Mouse (Mus musculus) CH12.LX (cell line): ENCODE data around the gene Nr2c2ap. TPM values are rescaled to one million over a fixed set of nuclear protein-coding genes. Genes with fewer than 3 reads are reported as not detected.

Experiments used
- DNase-seq: peaks from one replicate; pipeline ENCODE4 v3.0.0-alpha.2; 2013; ENCODE audit errors: extremely low read depth
- H3K27ac ChIP-seq: 2 replicates; pipeline ENCODE4 v1.5.1; 2012; ENCODE audit warnings: low read depth, mild to moderate bottlenecking, control low read depth, moderate library complexity; ENCODE audit not compliant: insufficient read depth
- H3K27me3 ChIP-seq: replicated peaks from 2 replicates; pipeline ENCODE3; 2012; ENCODE audit warnings: inconsistent platforms
- H3K36me3 ChIP-seq, 2 experiments: replicated peaks in 1 of 2; 2 replicates each; pipeline versions ENCODE3 to v1.6.1; 2012; ENCODE audit warnings: inconsistent platforms in 1 of 2, low read length in 1 of 2, mild to moderate bottlenecking in 1 of 2, mixed read lengths in 1 of 2, moderate library complexity in 1 of 2; ENCODE audit not compliant: control insufficient read depth in 1 of 2, insufficient read depth in 1 of 2
- H3K4me1 ChIP-seq, 2 experiments: 2 replicates each; pipeline ENCODE4 v1.6.1; 2012; ENCODE audit warnings: inconsistent platforms in 1 of 2, moderate library complexity in 1 of 2; ENCODE audit not compliant: insufficient read depth in 2 of 2, control insufficient read depth in 1 of 2
- H3K4me2 ChIP-seq: 2 replicates; pipeline ENCODE4 v1.6.1; 2012; ENCODE audit warnings: low read depth, mild to moderate bottlenecking, control low read depth; ENCODE audit not compliant: poor library complexity, insufficient read depth, severe bottlenecking
- H3K4me3 ChIP-seq, 3 experiments: fragments of 150-350 bp in 1 of 3; sonication (generic) in 1 of 3; replicated peaks in 1 of 3; 2 replicates each; pipeline versions ENCODE3 to v1.5.1; 2011 to 2012; ENCODE audit warnings: low read depth in 2 of 3, low read length in 2 of 3, mild to moderate bottlenecking in 2 of 3, moderate library complexity in 2 of 3, control low read depth in 1 of 3, improper control_type of control experiment in 1 of 3, inconsistent platforms in 1 of 3, mixed read lengths in 1 of 3; ENCODE audit not compliant: poor library complexity in 1 of 3
- H3K79me2 ChIP-seq: replicated peaks from 2 replicates; pipeline ENCODE4 v1.6.1; 2012; ENCODE audit warnings: mild to moderate bottlenecking, moderate library complexity; ENCODE audit not compliant: control insufficient read depth, poor library complexity, insufficient read depth, severe bottlenecking; ENCODE audit errors: extremely low read depth
- H3K9ac ChIP-seq: 2 replicates; pipeline ENCODE4 v1.6.1; 2012; ENCODE audit warnings: low read depth, mild to moderate bottlenecking, control low read depth, moderate library complexity; ENCODE audit not compliant: insufficient read depth
- H3K9me3 ChIP-seq: replicated peaks from 2 replicates; pipeline ENCODE3; 2012; ENCODE audit warnings: low read length, inconsistent platforms, mixed read lengths
- BHLHE40 ChIP-seq: IDR thresholded peaks from 2 replicates; pipeline ENCODE4 v1.6.1; 2011; ENCODE audit warnings: mild to moderate bottlenecking, low read depth, low read length, improper control_type of control experiment
- CHD2 ChIP-seq: IDR thresholded peaks from 2 replicates; pipeline ENCODE4 v1.6.1; 2011; ENCODE audit warnings: low read length, improper control_type of control experiment
- E2F4 ChIP-seq: IDR thresholded peaks from 2 replicates; pipeline ENCODE4 v1.6.1; 2011; ENCODE audit warnings: low read depth, low read length, improper control_type of control experiment; ENCODE audit not compliant: insufficient replicate concordance
- ELF1 ChIP-seq: IDR thresholded peaks from 2 replicates; pipeline ENCODE4 v1.6.1; 2014; ENCODE audit warnings: low read depth, mild to moderate bottlenecking, inconsistent platforms, low read length, improper control_type of control experiment
- EP300 ChIP-seq: IDR thresholded peaks from 2 replicates; pipeline ENCODE4 v1.6.1; 2011; ENCODE audit warnings: low read length, improper control_type of control experiment
- HCFC1 ChIP-seq: IDR thresholded peaks from 2 replicates; pipeline ENCODE4 v1.6.1; 2012; ENCODE audit warnings: low read depth, mild to moderate bottlenecking, inconsistent platforms, low read length, improper control_type of control experiment
- IRF4 ChIP-seq: IDR thresholded peaks from 2 replicates; pipeline ENCODE4 v1.6.1; 2014; ENCODE audit warnings: low read depth, mild to moderate bottlenecking, inconsistent platforms, low read length, improper control_type of control experiment
- JUN ChIP-seq: IDR thresholded peaks from 2 replicates; pipeline ENCODE4 v1.6.1; 2011; ENCODE audit warnings: low read depth, mild to moderate bottlenecking, low read length, improper control_type of control experiment, moderate library complexity; ENCODE audit not compliant: insufficient read depth
- JUND ChIP-seq: conservative IDR thresholded peaks from 2 replicates; pipeline ENCODE4 v1.6.1; 2011; ENCODE audit warnings: low read depth, low read length, improper control_type of control experiment
- MAFK ChIP-seq: IDR thresholded peaks from 2 replicates; pipeline ENCODE4 v1.6.1; 2011; ENCODE audit warnings: low read length, improper control_type of control experiment; ENCODE audit not compliant: insufficient replicate concordance
- MAX ChIP-seq: IDR thresholded peaks from 2 replicates; pipeline ENCODE4 v1.6.1; 2011; ENCODE audit warnings: low read length, improper control_type of control experiment
- MYC ChIP-seq: IDR thresholded peaks from 2 replicates; pipeline ENCODE4 v1.6.1; 2011; ENCODE audit warnings: low read depth, mild to moderate bottlenecking, improper control_type of control experiment, low read length
- NELFE ChIP-seq: IDR thresholded peaks from 2 replicates; pipeline ENCODE4 v1.6.1; 2011; ENCODE audit warnings: low read depth, low read length, improper control_type of control experiment
- PAX5 ChIP-seq: IDR thresholded peaks from 2 replicates; pipeline ENCODE4 v1.6.1; 2012; ENCODE audit warnings: low read length, inconsistent platforms, mixed read lengths
- POLR2A ChIP-seq: IDR thresholded peaks from 2 replicates; pipeline ENCODE4 v1.6.1; 2011; ENCODE audit warnings: low read depth, mild to moderate bottlenecking, improper control_type of control experiment, low read length
- POLR2AphosphoS2 ChIP-seq: IDR thresholded peaks from 2 replicates; pipeline ENCODE4 v1.6.1; 2011; ENCODE audit warnings: low read depth, low read length, improper control_type of control experiment
- RAD21 ChIP-seq: IDR thresholded peaks from 2 replicates; pipeline ENCODE4 v1.6.1; 2011; ENCODE audit warnings: low read depth, mild to moderate bottlenecking, low read length, improper control_type of control experiment, moderate library complexity
- RCOR1 ChIP-seq: conservative IDR thresholded peaks from 2 replicates; pipeline ENCODE4 v1.6.1; 2012; ENCODE audit warnings: low read depth, mild to moderate bottlenecking, inconsistent platforms, low read length, improper control_type of control experiment
- SIN3A ChIP-seq: IDR thresholded peaks from 2 replicates; pipeline ENCODE4 v1.6.1; 2012; ENCODE audit warnings: low read length, improper control_type of control experiment, inconsistent platforms
- TCF12 ChIP-seq: IDR thresholded peaks from 2 replicates; pipeline ENCODE4 v1.6.1; 2014; ENCODE audit warnings: low read depth, mild to moderate bottlenecking, inconsistent platforms, low read length, improper control_type of control experiment
- UBTF ChIP-seq: IDR thresholded peaks from 2 replicates; pipeline ENCODE4 v1.6.1; 2012; ENCODE audit warnings: low read depth, mild to moderate bottlenecking, inconsistent platforms, low read length, improper control_type of control experiment, moderate library complexity
- USF2 ChIP-seq: conservative IDR thresholded peaks from 2 replicates; pipeline ENCODE4 v1.6.1; 2011; ENCODE audit warnings: low read depth, low read length, improper control_type of control experiment
- ZNF384 ChIP-seq: IDR thresholded peaks from 2 replicates; pipeline ENCODE4 v1.6.1; 2012; ENCODE audit warnings: low read depth, low read length, improper control_type of control experiment, inconsistent platforms
- dilution Hi-C: fragments of 300-500 bp; cut with MboI; formaldehyde crosslinking; loops from 2 replicates; pipeline ENCODE4 v1.14.3; 2020; ENCODE audit warnings: low sequenced_read_pairs; ENCODE audit not compliant: extremely low pct_unique_long_range_greater_than_20kb, extremely low pct_ligation_motif_present
- in situ Hi-C: fragments of 300-500 bp; cut with MboI; formaldehyde crosslinking; loops from 3 replicates; pipeline ENCODE4 v1.14.3; 2019; ENCODE audit warnings: low sequenced_read_pairs, low pct_ligation_motif_present, low pct_unique_long_range_greater_than_20kb, mixed read lengths
- polyA plus RNA-seq: library from polyadenylated mRNA; unstranded; fragments of >175 nt; gene quantifications from 2 replicates; pipeline ENCODE4 v1.2.1, GENCODE M21; 2012; ENCODE audit warnings: low read depth; ENCODE audit not compliant: insufficient read length
- total RNA-seq, 2 experiments: library from RNA; depleted of rRNA; stranded (reverse); fragments of 300-350 nt in 1 of 2; fragments of >200 nt in 1 of 2; gene quantifications; 2 replicates each; pipeline ENCODE4 v1.2.3; 2012 to 2014

Nr2c2ap gene
- total and polyA plus RNA-seq, 3 experiments: 16.4 to 61.3 (median 22.7) TPM

DNA sequence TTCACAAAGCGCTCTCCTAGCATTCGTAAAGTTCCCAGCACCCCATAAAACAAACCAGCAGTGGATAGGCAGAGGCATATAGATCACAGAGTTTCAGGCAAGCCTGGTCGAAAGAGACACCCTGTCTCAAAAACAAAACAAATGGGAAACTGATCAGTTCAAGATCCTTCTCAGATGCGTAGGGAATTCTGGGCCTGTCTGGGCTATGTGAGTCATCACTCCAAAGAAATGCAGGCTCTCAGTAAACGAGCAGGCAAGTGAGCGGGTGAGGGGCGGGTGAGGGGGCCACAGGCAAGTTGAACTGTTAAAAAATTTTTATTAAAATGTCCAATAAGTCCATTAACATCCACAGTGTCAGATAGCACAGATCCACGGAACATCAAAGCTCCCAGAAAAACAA, 38.3 kb upstream of the Nr2c2ap start:
- Histone ChIP-seq H3K9me3 (peaks cover 2% of the 10 kb centered on the region), H3K9ac (no peak overlapping the region), H3K27me3 (no peaks in the 10 kb centered on the region), H3K36me3 (peaks cover 2 to 50% of the 10 kb centered on the region in 2 experiments), H3K79me2 (no peaks in the 10 kb centered on the region), H3K27ac (no peak overlapping the region), H3K4me1 (no peaks in the 10 kb centered on the region), H3K4me2 (no peak overlapping the region), H3K4me3 (no peak overlapping the region)
- dilution Hi-C loops (no loop called here), in situ Hi-C loops (no loop called here)
- no peak for DNase-seq
- no peak for TF ChIP-seq POLR2AphosphoS2
- TF ChIP-seq MAFK: no peak
- TF ChIP-seq MYC: no peak
- TF ChIP-seq CHD2: no peak
- TF ChIP-seq UBTF: no peak
- no peak for TF ChIP-seq EP300
- TF ChIP-seq JUN: no peak
- no peak for TF ChIP-seq SIN3A
- no peak for TF ChIP-seq BHLHE40
- TF ChIP-seq PAX5: no peak

DNA sequence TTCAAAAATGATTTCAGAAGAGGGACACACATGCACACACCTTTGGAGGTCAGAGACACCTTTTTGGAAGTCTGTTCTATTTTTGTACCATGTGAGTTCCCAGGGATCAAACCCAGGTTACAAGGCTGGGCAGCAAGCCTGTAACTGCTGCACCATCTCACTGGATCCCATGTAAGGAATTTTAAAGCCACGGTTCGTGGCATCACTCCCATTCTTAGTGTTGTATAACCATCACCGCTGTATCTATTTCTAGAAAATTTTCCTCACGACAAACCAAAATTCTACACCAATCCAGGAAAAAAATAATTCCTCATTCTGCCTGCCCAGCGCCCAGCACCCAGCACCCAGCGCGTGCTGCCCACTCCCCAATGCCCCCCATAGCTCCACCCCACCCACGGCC, 31.9 kb upstream of the Nr2c2ap start:
- Histone ChIP-seq H3K27me3 (no peaks in the 10 kb centered on the region), H3K79me2 (no peaks in the 10 kb centered on the region), H3K9me3 (no peaks in the 10 kb centered on the region), H3K4me3 (no peak overlapping the region), H3K4me2 (no peak overlapping the region), H3K27ac (no peak overlapping the region), H3K9ac (no peak overlapping the region), H3K36me3 (peaks cover 2 to 85% of the 10 kb centered on the region in 2 experiments), H3K4me1 (peaks cover 0 to 3% of the 10 kb centered on the region in 2 experiments; a peak in 2 of 4 replicates)
- TF ChIP-seq RAD21 (no peak), JUND (no peak), POLR2A (no peak), MAFK (no peak), SIN3A (no peak), TCF12 (no peak), ELF1 (no peak), E2F4 (no peak), USF2 (no peak), BHLHE40 (no peak), NELFE (no peak), HCFC1 (no peak), IRF4 (no peak), JUN (no peak), ZNF384 (no peak), UBTF (no peak), MYC (no peak), PAX5 (no peak), RCOR1 (no peak), MAX (no peak)
- dilution Hi-C loops: no loop called here
- DNase-seq: no peak
- in situ Hi-C loops: no loop called here
